36 mouse cellular contexts compared by ENCODE assay signal in the genomic region with DNA sequence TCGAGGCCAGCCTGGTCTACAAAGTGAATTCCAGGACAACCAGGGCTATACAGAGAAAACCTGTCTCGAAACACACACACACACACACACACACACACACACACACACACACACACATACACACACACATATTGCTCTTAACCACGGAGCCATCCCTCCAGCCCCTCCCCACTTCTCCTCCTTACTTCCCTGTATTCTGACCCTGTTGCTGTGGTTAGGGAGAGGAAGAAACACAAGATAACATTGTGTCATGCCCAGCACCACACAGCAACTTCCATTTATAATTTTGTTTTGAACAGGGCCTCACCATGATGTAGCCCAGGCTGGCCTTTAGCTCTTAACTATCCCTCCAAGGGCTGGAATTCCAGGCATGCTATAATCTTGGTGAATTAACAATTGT. TPM values are rescaled to one million over a fixed set of nuclear protein-coding genes. Genes with fewer than 3 reads are reported as not detected.
DNase-seq lines count a peak whose midpoint lies in the region; ATAC-seq and TF ChIP-seq lines count a peak whose summit lies in the region.
"Had no signal": no experiment of that assay in that cellular context is flagged by ENCODE, and none has a peak within 500 bp of the region (broad histone marks: within the 10 kb centered on the region; RNA-seq: fewer than 3 reads in every experiment).

No protein-coding gene starts in this region.

- WGBS in liver, adult 2 months = 77% methylated on average over 3 of the region's 3 CpGs
- WGBS in liver, embryonic 15.5 days (ENCODE audit: insufficient replicate concordance) = 43% methylated on average over 2 of the region's 3 CpGs

- no peak overlapping the region for H3K9ac ChIP-seq in liver, adult 2 months (ENCODE audit: low read depth, low read length)
- H3K9ac ChIP-seq in liver, embryonic 15.5 days = no peak overlapping the region
- H3K9ac ChIP-seq: heart, embryonic 13.5 days; hindbrain, embryonic 14.5 days; liver, embryonic 14.5 days; midbrain, embryonic 12.5 days had no signal

- no peak for TF ChIP-seq CTCF in liver, adult 2 months (IDR thresholded peaks at IDR 0.05; ENCODE audit: low read depth, low read length)

- TF ChIP-seq POLR2A in liver, adult 2 months (IDR thresholded peaks at IDR 0.05; ENCODE audit: extremely low read depth, insufficient read depth, low read length) = no peak

- no peak overlapping the region for H3K4me2 ChIP-seq in liver, embryonic 15.5 days
- H3K4me2 ChIP-seq: heart, embryonic 13.5 days; hindbrain, embryonic 14.5 days; midbrain, embryonic 12.5 days had no signal

- ATAC-seq in common myeloid progenitor, adult 5-6 weeks (replicated peaks; ENCODE audit: low read depth, poor library complexity, severe bottlenecking) = peak; percentile 87
- peak; percentile 47; the same call in 1 of the 2 replicates for ATAC-seq in liver, embryonic 15.5 days (ENCODE audit: insufficient read depth)
- ATAC-seq in megakaryocyte progenitor cell, adult 5-6 weeks (replicated peaks; ENCODE audit: poor library complexity) = peak; percentile 93
- ATAC-seq: forebrain, embryonic 16.5 days; inflammation-experienced regulatory T-cells, adult 6 months; Patski had no signal

- no peaks in the 10 kb centered on the region for H3K36me3 ChIP-seq in liver, adult 2 months (ENCODE audit: control insufficient read depth, insufficient read depth, low read length)
- H3K36me3 ChIP-seq in liver, embryonic 15.5 days (replicated peaks) = no peaks in the 10 kb centered on the region
- H3K36me3 ChIP-seq: forebrain, embryonic 10.5 days; heart, embryonic 13.5 days; midbrain, embryonic 12.5 days had no signal

- H3K27ac ChIP-seq in liver, adult 2 months (replicated peaks; ENCODE audit: insufficient read depth, low read depth, low read length) = no peak overlapping the region
- H3K27ac ChIP-seq in liver, embryonic 15.5 days (replicated peaks) = no peak overlapping the region
- H3K27ac ChIP-seq: forebrain, embryonic 10.5 days; heart, adult 2 months; heart, embryonic 13.5 days; hindbrain, embryonic 14.5 days; kidney, postnatal 0 days; liver, embryonic 14.5 days; midbrain, embryonic 12.5 days had no signal

- no peaks in the 10 kb centered on the region for H3K9me3 ChIP-seq in liver, embryonic 15.5 days (replicated peaks)
- H3K9me3 ChIP-seq: forebrain, embryonic 10.5 days; heart, embryonic 13.5 days; midbrain, embryonic 12.5 days had no signal

- no peak overlapping the region for H3K4me3 ChIP-seq in liver, adult 2 months (ENCODE audit: insufficient read depth, low read depth, low read length)
- no peak overlapping the region for H3K4me3 ChIP-seq in liver, embryonic 15.5 days (replicated peaks)
- H3K4me3 ChIP-seq: forebrain, embryonic 10.5 days; heart, adult 2 months; heart, embryonic 13.5 days; midbrain, embryonic 12.5 days had no signal

- peak; percentile 24 for DNase-seq in liver, adult 2 months (ENCODE audit: extremely low read depth, low read depth, low spot score)
- DNase-seq in liver = no peak
- no peak for DNase-seq in adipocyte (ENCODE audit: low spot score)
- DNase-seq in heart, postnatal 25 days (ENCODE audit: low spot score) = no peak
- no peak for DNase-seq in cerebellum, postnatal 25 days
- DNase-seq: adrenal gland, adult 8-10 months; cerebellum, adult 9-10 months; gastrocnemius, postnatal 25 days; heart, adult 2 months; heart, postnatal 14 days; kidney, adult 18-20 months; lung, postnatal 4 days; right cerebral cortex, postnatal 14 days; thymus, postnatal 14 days had no signal

- intact Hi-C loops in heart, postnatal 25 days (cut with DNase I) = no loop called here

- no peaks in the 10 kb centered on the region for H3K4me1 ChIP-seq in liver, adult 2 months (ENCODE audit: control insufficient read depth, insufficient read depth, low read length)
- 0 out of 2 replicates have a peak, but pooled peaks cover 5% of the 10 kb centered on the region for H3K4me1 ChIP-seq in liver, embryonic 15.5 days (replicated peaks)
- H3K4me1 ChIP-seq: midbrain, embryonic 12.5 days had no signal

- no peaks in the 10 kb centered on the region for H3K79me2 ChIP-seq in liver, adult 2 months (ENCODE audit: control insufficient read depth, insufficient read depth, low read length)

- no peaks in the 10 kb centered on the region for H3K27me3 ChIP-seq in liver, adult 2 months (ENCODE audit: control insufficient read depth, insufficient read depth, low read length)
- no peaks in the 10 kb centered on the region for H3K27me3 ChIP-seq in liver, embryonic 15.5 days
- H3K27me3 ChIP-seq: heart, embryonic 13.5 days; midbrain, embryonic 12.5 days; Patski had no signal

RNA-seq across cellular contexts. Expression of gene Nmur1, which starts 26.7 kb away (rescaled TPM):
- total RNA-seq in liver, adult 2 months (2014; rRNA removed) = not detected in 2 replicates
- not detected in 2 replicates for polyA plus RNA-seq in liver, adult 2 months (2012; rRNA removed)
- total RNA-seq in common myeloid progenitor, adult 5-6 weeks (2017) = not detected in 2 replicates
- not detected in 2 replicates for polyA plus RNA-seq in liver, embryonic 15.5 days (2015; fragmentation: Nextera tagmentation; extraction: Ambion mirVana)
- 1.0 TPM in 1 of 2 replicates, not detected in the other for total RNA-seq in megakaryocyte progenitor cell, adult 5-6 weeks (2015)
- not detected in 2 replicates for total RNA-seq in megakaryocyte progenitor cell, adult 5-6 weeks (2017)
- total RNA-seq in heart, postnatal 25 days (2021) = not detected
- total RNA-seq: adrenal gland, adult 8-10 months; gastrocnemius, postnatal 25 days; heart, adult 2 months; heart, postnatal 14 days; layer of hippocampus, adult 18-20 months; layer of hippocampus, postnatal 14 days had no signal
- polyA plus RNA-seq: embryonic facial prominence, embryonic 11.5 days; forebrain, embryonic 16.5 days; heart, adult 2 months; heart, embryonic 13.5 days; hindbrain, embryonic 14.5 days; kidney, postnatal 0 days; liver, embryonic 14.5 days; midbrain, embryonic 12.5 days; neural tube, embryonic 11.5 days; Patski; stomach, embryonic 14.5 days had no signal

RNA-seq across cellular contexts. Expression of gene Tex44, which starts 26.8 kb away (rescaled TPM):
- total RNA-seq in liver, adult 2 months (2014; rRNA removed) = not detected in 2 replicates
- polyA plus RNA-seq in liver, adult 2 months (2012; rRNA removed) = not detected in 2 replicates
- total RNA-seq in common myeloid progenitor, adult 5-6 weeks (2017) = not detected in 2 replicates
- polyA plus RNA-seq in liver, embryonic 15.5 days (2015; fragmentation: Nextera tagmentation; extraction: Ambion mirVana) = not detected in 2 replicates
- total RNA-seq in megakaryocyte progenitor cell, adult 5-6 weeks (2015) = not detected in 2 replicates
- total RNA-seq in megakaryocyte progenitor cell, adult 5-6 weeks (2017) = not detected in 2 replicates
- not detected for total RNA-seq in heart, postnatal 25 days (2021)
- total RNA-seq: adrenal gland, adult 8-10 months; gastrocnemius, postnatal 25 days; heart, adult 2 months; heart, postnatal 14 days; layer of hippocampus, adult 18-20 months; layer of hippocampus, postnatal 14 days; left cerebral cortex, adult 8-10 months had no signal
- polyA plus RNA-seq: brain, embryonic 14.5 days; cortical plate, adult 2 months; embryonic facial prominence, embryonic 11.5 days; forebrain, embryonic 10.5 days; forebrain, embryonic 16.5 days; heart, embryonic 13.5 days; hindbrain, embryonic 14.5 days; inflammation-experienced regulatory T-cells, adult 6 months; kidney, postnatal 0 days; limb, embryonic 11.5 days; liver, embryonic 14.5 days; midbrain, embryonic 12.5 days; neural tube, embryonic 11.5 days; Patski; spleen, adult 2 months; stomach, embryonic 14.5 days had no signal

RNA-seq across cellular contexts. Expression of gene Ncl, which starts 40.1 kb away (rescaled TPM):
- 19.7 and 24.3 TPM in 2 replicates for total RNA-seq in liver, adult 2 months (2014; rRNA removed)
- 4.1 and 4.6 TPM in 2 replicates for polyA plus RNA-seq in liver, adult 2 months (2012; rRNA removed)
- 938 and 1,055 TPM in 2 replicates for total RNA-seq in common myeloid progenitor, adult 5-6 weeks (2017)
- polyA plus RNA-seq in liver, embryonic 15.5 days (2015; fragmentation: Nextera tagmentation; extraction: Ambion mirVana) = 175 and 198 TPM in 2 replicates
- 728 and 799 TPM in 2 replicates for total RNA-seq in megakaryocyte progenitor cell, adult 5-6 weeks (2015)
- 665 and 1,023 TPM in 2 replicates for total RNA-seq in megakaryocyte progenitor cell, adult 5-6 weeks (2017)
- total RNA-seq in heart, postnatal 25 days (2021) = 100 to 1,000 TPM; 102 to 113 TPM
